Mouse (Mus musculus) heart, embryonic 13.5 days (tissue): Measurements from ENCODE around the gene Nfic. TPM values are rescaled to one million over a fixed set of nuclear protein-coding genes. Genes with fewer than 3 reads are reported as not detected.

Source experiments
- ATAC-seq: fragments of 200-750 bp; cut with Nextera tagmentation; 2 replicates; pipeline ENCODE4 v1.8.0; 2017; ENCODE audit warnings: moderate TSS enrichment; ENCODE audit not compliant: insufficient number of reproducible peaks, low FRiP score, low TSS enrichment; ENCODE audit errors: extremely low read depth
- H3K27ac ChIP-seq: fragments of 300-500 bp; sonication (generic); replicated peaks from 2 replicates; pipeline ENCODE4 v1.5.1; 2015; ENCODE audit warnings: moderate library complexity, mild to moderate bottlenecking, inconsistent platforms
- H3K27me3 ChIP-seq: fragments of 300-500 bp; sonication (generic); replicated peaks from 2 replicates; pipeline ENCODE4 v1.6.1; 2015; ENCODE audit warnings: mild to moderate bottlenecking, inconsistent platforms
- H3K36me3 ChIP-seq: fragments of 300-500 bp; sonication (generic); 2 replicates; pipeline ENCODE4 v1.6.1; 2015; ENCODE audit warnings: mild to moderate bottlenecking, inconsistent platforms
- H3K4me1 ChIP-seq: fragments of 300-500 bp; sonication (generic); 2 replicates; pipeline ENCODE4 v1.6.1; 2015; ENCODE audit warnings: inconsistent platforms
- H3K4me2 ChIP-seq: fragments of 300-500 bp; sonication (generic); 2 replicates; pipeline ENCODE4 v1.6.1; 2015; ENCODE audit warnings: inconsistent platforms, mild to moderate bottlenecking, moderate library complexity
- H3K4me3 ChIP-seq: fragments of 300-500 bp; sonication (generic); 2 replicates; pipeline ENCODE4 v1.5.1; 2015; ENCODE audit warnings: moderate library complexity, mild to moderate bottlenecking, inconsistent platforms
- H3K9ac ChIP-seq: fragments of 300-500 bp; sonication (generic); 2 replicates; pipeline ENCODE4 v1.6.1; 2015; ENCODE audit warnings: inconsistent platforms, mild to moderate bottlenecking, moderate library complexity
- H3K9me3 ChIP-seq: fragments of 300-500 bp; sonication (generic); 2 replicates; pipeline ENCODE4 v1.6.1; 2016; ENCODE audit warnings: inconsistent platforms
- WGBS: fragments of 180-500 bp; shearing (Covaris S2); methylation state at CpG from one replicate; pipeline ENCODE4 v1.1.7; 2015; ENCODE audit warnings: mixed read lengths; 5-methylcytosine and 5-hydroxymethylcytosine counted together
- polyA plus RNA-seq: library from polyadenylated mRNA; unstranded; fragments of >200 nt; fragmentation: Nextera tagmentation; extraction: Ambion mirVana; gene quantifications from 2 replicates; pipeline ENCODE4 v1.2.1, GENCODE M21; 2015

The Nfic gene
- polyA plus RNA-seq, 1 experiment from 2014 or later = 57.4 TPM

DNA sequence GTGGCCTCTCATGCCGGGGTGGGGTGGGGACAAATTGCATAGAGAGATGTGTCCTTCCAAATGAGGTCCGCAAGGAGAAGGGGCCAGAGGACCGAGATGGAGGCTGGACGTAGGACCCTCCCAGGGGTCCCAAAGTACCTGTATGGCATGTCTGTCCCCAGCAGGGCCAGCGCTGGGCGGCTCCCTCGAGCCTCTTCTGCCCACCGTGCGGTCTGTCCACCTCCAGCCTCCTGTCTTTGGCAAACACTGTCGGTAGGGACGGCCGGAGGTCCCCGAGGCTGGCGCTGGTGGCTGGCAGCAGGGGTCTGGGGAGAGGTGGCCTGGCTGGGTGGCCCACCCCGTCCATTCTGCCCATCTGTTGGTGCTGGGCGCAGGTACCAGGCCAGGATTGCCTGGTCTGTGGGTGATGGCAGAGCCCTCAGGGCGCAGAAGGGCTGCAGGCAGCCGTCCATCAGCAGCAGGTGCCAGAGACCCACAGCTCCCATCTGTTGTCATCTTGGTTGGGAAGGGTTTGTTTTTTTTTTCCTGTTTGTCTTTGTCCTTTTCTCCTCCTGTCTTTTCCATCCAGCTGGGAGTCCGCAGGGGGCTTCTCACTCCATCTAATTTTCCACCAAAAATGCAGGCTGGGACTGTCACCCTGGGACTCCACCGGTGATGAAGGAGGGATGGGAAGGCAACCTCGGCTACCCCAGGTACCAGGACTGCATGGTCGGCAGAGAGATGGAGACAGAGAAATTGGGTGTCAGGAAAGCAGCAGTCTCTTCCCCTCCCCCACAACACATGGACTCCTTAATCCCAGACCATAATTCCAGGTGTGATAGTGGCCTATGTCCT, 54.8 kb downstream of the Nfic start:
- 63% methylated on average over 22 of the region's 22 CpGs for WGBS
- Histone ChIP-seq H3K27me3 (peaks cover 8% of the 10 kb centered on the region; the same call in 1 of the 2 replicates), H3K4me2 (peak overlapping the region; percentile 63), H3K4me3 (no peak overlapping the region), H3K9ac (peak overlapping the region; percentile 61), H3K27ac (peak overlapping the region; percentile 96), H3K36me3 (peaks cover 73% of the 10 kb centered on the region), H3K4me1 (peaks cover 50% of the 10 kb centered on the region), H3K9me3 (no peaks in the 10 kb centered on the region)
- no peak for ATAC-seq

GRCm38 (mm10) chr10:81399798-81400308, 55.6 kb downstream of the Nfic start:
- ATAC-seq = no peak
- peaks cover 8% of the 10 kb centered on the region; the same call in 1 of the 2 replicates for H3K27me3 ChIP-seq
- H3K36me3 ChIP-seq = peaks cover 66% of the 10 kb centered on the region
- no peak overlapping the region for H3K4me2 ChIP-seq
- no peak overlapping the region for H3K4me3 ChIP-seq
- H3K9me3 ChIP-seq = no peaks in the 10 kb centered on the region
- H3K4me1 ChIP-seq = peaks cover 46% of the 10 kb centered on the region
- H3K9ac ChIP-seq = no peak overlapping the region
- H3K27ac ChIP-seq = no peak overlapping the region
- 73% methylated on average over 18 of the region's 18 CpGs for WGBS

DNA sequence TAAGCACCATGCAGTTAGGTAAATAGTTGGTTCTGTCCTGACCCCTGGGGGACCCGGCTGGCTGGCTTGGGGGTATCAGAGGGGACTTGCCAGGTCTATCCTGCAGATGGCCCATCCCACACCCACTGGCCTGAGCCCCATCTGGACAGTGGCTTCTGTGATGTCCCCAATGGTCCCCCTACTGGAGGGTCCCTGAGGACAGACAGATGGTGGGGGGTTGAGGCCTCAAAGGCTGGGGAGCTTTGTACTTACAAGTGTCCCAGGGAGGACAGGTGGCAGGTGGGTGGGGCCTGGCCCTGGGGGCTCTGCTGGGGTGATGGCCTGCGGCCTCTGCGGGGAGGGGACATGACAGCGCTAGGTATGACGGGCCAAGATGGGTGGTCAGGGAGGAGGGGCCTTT, 56.1 kb downstream of the Nfic start:
- ATAC-seq = no peak
- Histone ChIP-seq H3K27ac (no peak overlapping the region), H3K9me3 (no peaks in the 10 kb centered on the region), H3K27me3 (peaks cover 8% of the 10 kb centered on the region; the same call in 1 of the 2 replicates), H3K4me2 (no peak overlapping the region), H3K4me1 (peaks cover 42% of the 10 kb centered on the region), H3K9ac (no peak overlapping the region), H3K4me3 (no peak overlapping the region), H3K36me3 (peaks cover 60% of the 10 kb centered on the region)
- WGBS = 70% methylated on average over 5 of the region's 5 CpGs

GRCm38 (mm10) chr10:81396749-81397148, 58.7 kb downstream of the Nfic start:
- Histone ChIP-seq H3K9me3 (no peaks in the 10 kb centered on the region), H3K4me3 (no peak overlapping the region), H3K36me3 (peaks cover 43% of the 10 kb centered on the region), H3K27ac (no peak overlapping the region), H3K27me3 (peaks cover 8% of the 10 kb centered on the region; the same call in 1 of the 2 replicates), H3K4me2 (no peak overlapping the region), H3K4me1 (peaks cover 35% of the 10 kb centered on the region), H3K9ac (peak overlapping the region; percentile 50; the same call in 1 of the 2 replicates)
- 82% methylated on average over 5 of the region's 5 CpGs for WGBS
- no peak for ATAC-seq

- ATAC-seq = no peak
- Histone ChIP-seq H3K9ac (no peak overlapping the region), H3K27me3 (peaks cover 8% of the 10 kb centered on the region; the same call in 1 of the 2 replicates), H3K9me3 (no peaks in the 10 kb centered on the region), H3K4me3 (no peak overlapping the region), H3K4me2 (no peak overlapping the region), H3K36me3 (peaks cover 49% of the 10 kb centered on the region), H3K4me1 (peaks cover 26% of the 10 kb centered on the region), H3K27ac (no peak overlapping the region)
- 85% methylated on average over 4 of the region's 4 CpGs for WGBS
Observed at GRCm38 (mm10) chr10:81395865-81396264, 59.6 kb downstream of the Nfic start.

DNA sequence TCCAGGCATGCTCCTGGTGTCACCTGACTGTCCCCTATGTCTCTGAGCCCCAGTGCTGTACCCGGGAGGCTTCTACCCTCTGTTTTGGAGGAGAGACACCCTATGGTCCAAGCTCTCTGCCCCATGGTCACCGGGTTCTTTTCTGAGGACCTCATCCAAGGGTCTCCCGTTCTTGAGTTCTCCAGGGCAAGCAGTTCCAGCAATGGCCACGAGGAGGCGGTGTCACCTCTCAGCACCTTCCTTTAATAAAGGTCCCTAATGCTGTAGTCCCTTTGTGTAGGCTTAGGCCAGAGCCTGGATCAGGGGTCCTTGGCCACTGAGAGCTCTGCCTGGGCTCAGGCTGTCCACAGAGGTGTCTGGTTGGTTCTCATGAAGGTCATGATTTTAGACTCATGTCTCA, 60.3 kb downstream of the Nfic start:
- Histone ChIP-seq H3K27me3 (peaks cover 4% of the 10 kb centered on the region; the same call in 1 of the 2 replicates), H3K4me1 (peaks cover 21% of the 10 kb centered on the region), H3K4me2 (no peak overlapping the region), H3K4me3 (no peak overlapping the region), H3K27ac (no peak overlapping the region), H3K9me3 (no peaks in the 10 kb centered on the region), H3K36me3 (peaks cover 43% of the 10 kb centered on the region), H3K9ac (no peak overlapping the region)
- 13% methylated on average over 5 of the region's 5 CpGs for WGBS
- ATAC-seq = no peak

- H3K4me2 ChIP-seq = peak overlapping the region; percentile 71
- ATAC-seq = no peak
- no peaks in the 10 kb centered on the region for H3K27me3 ChIP-seq
- WGBS = 6% methylated on average over 19 of the region's 19 CpGs
- peaks cover 34% of the 10 kb centered on the region for H3K4me1 ChIP-seq
- H3K9me3 ChIP-seq = no peaks in the 10 kb centered on the region
- peak overlapping the region; percentile 81 for H3K9ac ChIP-seq
- peak overlapping the region; percentile 45 for H3K4me3 ChIP-seq
- peaks cover 35% of the 10 kb centered on the region for H3K36me3 ChIP-seq
- peak overlapping the region; percentile 69 for H3K27ac ChIP-seq
Observed at GRCm38 (mm10) chr10:81393456-81394063, 61.9 kb downstream of the Nfic start.

DNA sequence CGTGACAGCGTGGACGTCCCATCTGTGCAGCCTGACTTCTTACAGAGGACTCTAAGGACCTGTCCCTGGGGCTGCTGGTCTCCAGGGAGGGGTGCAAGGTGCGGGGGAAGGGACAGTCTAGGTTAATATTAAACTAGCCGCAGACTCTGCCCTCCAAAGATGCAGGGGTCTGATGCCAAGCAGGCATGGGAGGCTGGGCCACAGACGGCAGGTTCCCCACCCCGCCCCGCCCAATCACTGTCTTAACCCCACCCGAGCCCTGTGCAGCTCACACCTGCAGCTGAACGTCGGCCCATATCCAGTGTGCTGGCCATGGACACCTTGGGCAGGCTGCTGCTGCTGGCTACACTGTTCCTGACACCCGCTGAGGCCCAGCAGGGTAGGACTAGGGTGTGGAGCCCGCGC, 62.7 kb downstream of the Nfic start, which contains the start of gene Smim24:
TSS of gene Smim24 (plus strand) at position 271 of the 405 bp plus-strand sequence.
- peak within 1 kb of the TSS; percentile 69 for H3K27ac ChIP-seq
- peak within 1 kb of the TSS; percentile 71 for H3K4me2 ChIP-seq
- H3K9ac ChIP-seq = peak within 1 kb of the TSS; percentile 81
- WGBS = 59% methylated on average over 14 of the region's 14 CpGs
- no peak for ATAC-seq
- peaks cover 34% of the 10 kb centered on the region for H3K4me1 ChIP-seq
- peak within 1 kb of the TSS; percentile 45 for H3K4me3 ChIP-seq
- H3K9me3 ChIP-seq = no peaks in the 10 kb centered on the region
- no peaks in the 10 kb centered on the region for H3K27me3 ChIP-seq
- peaks cover 37% of the 10 kb centered on the region for H3K36me3 ChIP-seq

- no peak for ATAC-seq
- Histone ChIP-seq H3K27me3 (no peaks in the 10 kb centered on the region), H3K4me3 (no peak overlapping the region), H3K27ac (no peak overlapping the region), H3K4me2 (no peak overlapping the region), H3K9ac (peak overlapping the region; percentile 81; the same call in 1 of the 2 replicates), H3K36me3 (peaks cover 37% of the 10 kb centered on the region), H3K9me3 (no peaks in the 10 kb centered on the region), H3K4me1 (peaks cover 34% of the 10 kb centered on the region)
- 77% methylated on average over 6 of the region's 6 CpGs for WGBS
Observed at GRCm38 (mm10) chr10:81392270-81392669, 63.2 kb downstream of the Nfic start.

- Histone ChIP-seq H3K27ac (no peak overlapping the region), H3K4me1 (peaks cover 39% of the 10 kb centered on the region), H3K9me3 (no peaks in the 10 kb centered on the region), H3K9ac (peak overlapping the region; percentile 69; the same call in 1 of the 2 replicates), H3K4me2 (no peak overlapping the region), H3K27me3 (no peaks in the 10 kb centered on the region), H3K36me3 (peaks cover 45% of the 10 kb centered on the region), H3K4me3 (no peak overlapping the region)
- WGBS = 84% methylated on average over 13 of the region's 13 CpGs
- ATAC-seq = no peak
Observed at GRCm38 (mm10) chr10:81390678-81390965, 64.8 kb downstream of the Nfic start.

DNA sequence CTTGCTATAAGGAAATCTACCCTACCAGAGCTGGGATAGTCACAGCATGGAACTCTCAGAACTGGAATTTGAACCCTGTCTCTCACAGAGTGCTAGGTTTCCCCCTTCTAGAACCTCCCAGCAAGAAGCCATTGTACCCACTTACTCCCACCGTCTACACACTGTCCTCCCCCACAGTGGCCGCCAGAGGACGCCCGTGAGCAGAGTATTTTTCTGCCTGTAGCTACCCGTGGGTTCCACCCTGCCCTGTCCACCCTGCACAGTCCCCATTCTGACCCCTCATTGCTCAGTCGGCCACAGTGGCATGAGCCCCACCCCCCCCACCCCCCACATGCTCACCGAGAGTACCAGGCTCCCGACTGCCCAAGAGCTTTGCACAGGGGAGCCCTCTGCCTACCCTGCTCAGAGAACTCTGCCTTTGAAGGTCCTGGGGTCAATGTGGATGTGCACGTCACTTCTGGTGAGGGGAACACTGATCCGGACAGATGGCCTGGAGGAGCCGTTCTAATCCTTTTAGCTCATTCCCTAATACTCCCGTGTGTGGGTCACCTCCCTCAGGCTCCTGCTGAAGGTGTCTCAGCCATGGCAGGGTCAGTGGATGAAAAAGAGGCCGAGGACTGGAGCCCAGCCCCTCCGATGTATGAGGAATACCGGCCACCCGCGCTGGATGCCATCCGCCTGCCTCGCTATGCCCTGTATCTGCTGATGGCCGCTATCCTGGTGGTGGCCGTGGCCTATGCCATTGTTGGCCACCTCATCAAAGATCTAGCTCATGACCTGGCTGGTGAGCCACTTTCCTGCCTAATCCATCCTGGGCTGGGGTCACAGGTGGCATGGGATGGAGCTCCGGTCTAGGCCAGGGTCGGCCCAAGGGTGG, 65.4 kb downstream of the Nfic start:
- Histone ChIP-seq H3K4me3 (no peak overlapping the region), H3K4me2 (no peak overlapping the region), H3K4me1 (peaks cover 45% of the 10 kb centered on the region), H3K9me3 (no peaks in the 10 kb centered on the region), H3K36me3 (peaks cover 46% of the 10 kb centered on the region), H3K27ac (peak overlapping the region; percentile 68), H3K27me3 (no peaks in the 10 kb centered on the region), H3K9ac (peak overlapping the region; percentile 69)
- 58% methylated on average over 23 of the region's 23 CpGs for WGBS
- 0 out of 2 replicates have a peak, but pooled peaks have one; percentile 39 for ATAC-seq
